Mouse (Mus musculus) MEL (cell line): ENCODE measurements around the gene Tmem232. TPM values are rescaled to one million over a fixed set of nuclear protein-coding genes. Genes with fewer than 3 reads are reported as not detected.
A peak's percentile ranks its signal among the peaks of the same experiment; 100 is the strongest.
"Not testable (repeated sequence)": the region's sequence is repeated elsewhere in the genome, so short reads cannot be mapped to it uniquely, and the experiment has no call there.

Experiments used
- DNase-seq: peaks from one replicate; pipeline ENCODE4 v3.0.0; 2011; ENCODE audit warnings: low read depth, low spot score
- H3K27ac ChIP-seq: 2 replicates; pipeline ENCODE4 v1.5.1; 2012; ENCODE audit warnings: low read depth, mild to moderate bottlenecking, control low read depth, low read length, moderate library complexity; ENCODE audit not compliant: control insufficient read depth
- H3K27me3 ChIP-seq, 2 experiments: fragments of 150-350 bp in 1 of 2; sonication (generic) in 1 of 2; 2 replicates each; pipeline ENCODE4 v1.6.1; 2012; ENCODE audit warnings: low read length in 2 of 2, mild to moderate bottlenecking in 2 of 2, improper control_type of control experiment in 1 of 2, moderate library complexity in 1 of 2; ENCODE audit not compliant: insufficient read depth in 2 of 2, control insufficient read depth in 1 of 2
- H3K36me3 ChIP-seq, 2 experiments: 2 replicates each; pipeline ENCODE4 v1.6.1; 2012 to 2014; ENCODE audit warnings: low read length in 2 of 2, improper control_type of control experiment in 1 of 2, inconsistent platforms in 1 of 2, mild to moderate bottlenecking in 1 of 2; ENCODE audit not compliant: insufficient read depth in 2 of 2, control insufficient read depth in 1 of 2
- H3K4me1 ChIP-seq, 2 experiments: fragments of 150-350 bp in 1 of 2; sonication (generic) in 1 of 2; 2 replicates each; pipeline ENCODE4 v1.6.1; 2012; ENCODE audit warnings: low read length in 2 of 2, improper control_type of control experiment in 1 of 2, mild to moderate bottlenecking in 1 of 2; ENCODE audit not compliant: insufficient read depth in 2 of 2, control insufficient read depth in 1 of 2
- H3K4me3 ChIP-seq, 2 experiments: fragments of 150-350 bp in 1 of 2; sonication (generic) in 1 of 2; 2 replicates each; pipeline ENCODE4 v1.5.1; 2012; ENCODE audit warnings: low read depth in 2 of 2, low read length in 2 of 2, mild to moderate bottlenecking in 2 of 2, moderate library complexity in 2 of 2, control low read depth in 1 of 2, improper control_type of control experiment in 1 of 2; ENCODE audit not compliant: control insufficient read depth in 1 of 2, insufficient read depth in 1 of 2
- H3K79me2 ChIP-seq: 2 replicates; pipeline ENCODE4 v1.6.1; 2012; ENCODE audit warnings: mild to moderate bottlenecking, low read length, moderate library complexity; ENCODE audit not compliant: control insufficient read depth, poor library complexity, insufficient read depth
- H3K9ac ChIP-seq: 2 replicates; pipeline ENCODE4 v1.6.1; 2012; ENCODE audit warnings: low read depth, mild to moderate bottlenecking, control low read depth, low read length, moderate library complexity; ENCODE audit not compliant: control insufficient read depth, poor library complexity, severe bottlenecking
- H3K9me3 ChIP-seq: fragments of 150-350 bp; sonication (generic); replicated peaks from 2 replicates; pipeline ENCODE4 v1.6.1; 2012; ENCODE audit warnings: mild to moderate bottlenecking, low read length, improper control_type of control experiment, moderate library complexity; ENCODE audit not compliant: insufficient read depth
- EP300 ChIP-seq, 2 experiments: IDR thresholded peaks; 2 replicates each; pipeline ENCODE4 v1.6.1; 2011; ENCODE audit warnings: improper control_type of control experiment in 2 of 2, low read length in 2 of 2, low read depth in 1 of 2, mild to moderate bottlenecking in 1 of 2
- ETS1 ChIP-seq: IDR thresholded peaks from 2 replicates; pipeline ENCODE4 v1.6.1; 2012; ENCODE audit warnings: low read depth, mild to moderate bottlenecking, inconsistent platforms, low read length, improper control_type of control experiment, moderate library complexity
- JUND ChIP-seq: IDR thresholded peaks from 2 replicates; pipeline ENCODE4 v1.6.1; 2011; ENCODE audit warnings: low read depth, mild to moderate bottlenecking, improper control_type of control experiment, low read length
- MAX ChIP-seq: IDR thresholded peaks from 2 replicates; pipeline ENCODE4 v1.6.1; 2011; ENCODE audit warnings: low read length, improper control_type of control experiment
- MAZ ChIP-seq: IDR thresholded peaks from 2 replicates; pipeline ENCODE4 v1.6.1; 2012; ENCODE audit warnings: low read depth, mild to moderate bottlenecking, inconsistent platforms, low read length, improper control_type of control experiment
- MYB ChIP-seq: IDR thresholded peaks from 2 replicates; pipeline ENCODE4 v1.6.1; 2011; ENCODE audit warnings: mild to moderate bottlenecking, low read depth, low read length, improper control_type of control experiment
- NELFE ChIP-seq: IDR thresholded peaks from 2 replicates; pipeline ENCODE4 v1.6.1; 2011; ENCODE audit warnings: low read depth, low read length, improper control_type of control experiment
- RCOR1 ChIP-seq: IDR thresholded peaks from 2 replicates; pipeline ENCODE4 v1.6.1; 2012; ENCODE audit warnings: low read depth, mild to moderate bottlenecking, inconsistent platforms, low read length, improper control_type of control experiment
- SMC3 ChIP-seq: IDR thresholded peaks from 2 replicates; pipeline ENCODE4 v1.6.1; 2011; ENCODE audit warnings: low read depth, low read length, improper control_type of control experiment
- TAL1 ChIP-seq: IDR thresholded peaks from 2 replicates; pipeline ENCODE4 v1.6.1; 2012; ENCODE audit warnings: mild to moderate bottlenecking, inconsistent platforms, low read length, moderate library complexity, mixed read lengths
- TCF12 ChIP-seq: IDR thresholded peaks from 2 replicates; pipeline ENCODE4 v1.6.1; 2014; ENCODE audit warnings: low read depth, mild to moderate bottlenecking, inconsistent platforms, low read length, improper control_type of control experiment, moderate library complexity
- ZMIZ1 ChIP-seq: IDR thresholded peaks from 2 replicates; pipeline ENCODE4 v1.6.1; 2012; ENCODE audit warnings: low read depth, mild to moderate bottlenecking, inconsistent platforms, low read length, improper control_type of control experiment, moderate library complexity
- ZNF384 ChIP-seq: IDR thresholded peaks from 2 replicates; pipeline ENCODE4 v1.6.1; 2012; ENCODE audit warnings: low read depth, mild to moderate bottlenecking, inconsistent platforms, low read length, improper control_type of control experiment
- polyA plus RNA-seq, 2 experiments: library from polyadenylated mRNA; stranded (reverse) in 1 of 2; unstranded in 1 of 2; fragments of >175 nt in 1 of 2; fragments of >200 nt in 1 of 2; gene quantifications; 2 replicates each; pipeline versions ENCODE4 v1.2.1 to v1.2.4; 2012; ENCODE audit warnings: low replicate concordance in 2 of 2, low read depth in 1 of 2; ENCODE audit not compliant: insufficient read length in 2 of 2, insufficient read depth in 1 of 2, missing spikeins in 1 of 2
- total RNA-seq: library from RNA; depleted of rRNA; stranded (reverse); fragments of 300-350 nt; gene quantifications from 2 replicates; pipeline ENCODE4 v1.2.3, GENCODE M21; 2012

The Tmem232 gene
- total and polyA plus RNA-seq, 3 experiments: 0.04 TPM; not detected in 2

- no peak for TF ChIP-seq NELFE
- no peak for TF ChIP-seq JUND
- no peak for TF ChIP-seq MYB
- TF ChIP-seq SMC3: no peak
- TF ChIP-seq ZMIZ1: no peak
- DNase-seq: no peak
- Histone ChIP-seq H3K9me3 (no peaks in the 10 kb centered on the region), H3K9ac (no peak overlapping the region), H3K36me3 (no peaks in the 10 kb centered on the region), H3K79me2 (no peaks in the 10 kb centered on the region), H3K4me1 (no peaks in the 10 kb centered on the region), H3K4me3 (no peak overlapping the region), H3K27ac (no peak overlapping the region), H3K27me3 (no peaks in the 10 kb centered on the region; a peak in 1 of 4 replicates)
Measured at GRCm38 (mm10) chr17:65450818-65451217, 89.8 kb downstream of the Tmem232 start.

- not testable (repeated sequence) for H3K27me3 ChIP-seq, H3K9ac ChIP-seq, H3K79me2 ChIP-seq, DNase-seq, H3K27ac ChIP-seq, H3K36me3 ChIP-seq, H3K4me1 ChIP-seq, H3K4me3 ChIP-seq, H3K9me3 ChIP-seq
Measured at GRCm38 (mm10) chr17:65437906-65438305, 102.7 kb downstream of the Tmem232 start.

- H3K27me3 ChIP-seq: no peaks in the 10 kb centered on the region
- H3K9me3 ChIP-seq: no peaks in the 10 kb centered on the region
- H3K79me2 ChIP-seq: no peaks in the 10 kb centered on the region
- H3K4me3 ChIP-seq: no peak overlapping the region
- no peaks in the 10 kb centered on the region; a peak in 1 of 4 replicates for H3K4me1 ChIP-seq
- H3K36me3 ChIP-seq: peaks cover 0 to 5% of the 10 kb centered on the region in 2 experiments; a peak in 2 of 4 replicates
- H3K27ac ChIP-seq: peak overlapping the region; percentile 47
- H3K9ac ChIP-seq: no peak overlapping the region
- TF ChIP-seq MAX (no peak), MAZ (0 out of 2 replicates have a peak, but pooled peaks have one; percentile 41), TCF12 (peak; percentile 94), EP300 (IDR thresholded peaks at IDR 0.05; ENCODE audit: low read depth in 1 of 2, low read length in 2 of 2) (peak; percentile 90 to 92), ETS1 (peak; percentile 58), ZNF384 (no peak), RCOR1 (peak; percentile 35; the same call in 1 of the 2 replicates), TAL1 (peak; percentile 94)
- DNase-seq: peak; percentile 81
Measured at GRCm38 (mm10) chr17:65419124-65419523, 121.5 kb downstream of the Tmem232 start.
